Mouse (Mus musculus): ENCODE results near the gene Arid2. TPM values are rescaled to one million over a fixed set of nuclear protein-coding genes. Genes with fewer than 3 reads are reported as not detected.
"Not testable (repeated sequence)": the region's sequence is repeated elsewhere in the genome, so short reads cannot be mapped to it uniquely, and the experiment has no call there.

The Arid2 gene
- total RNA-seq, 2 experiments from 2014 or later = 40.0 to 42.5 TPM

DNA sequence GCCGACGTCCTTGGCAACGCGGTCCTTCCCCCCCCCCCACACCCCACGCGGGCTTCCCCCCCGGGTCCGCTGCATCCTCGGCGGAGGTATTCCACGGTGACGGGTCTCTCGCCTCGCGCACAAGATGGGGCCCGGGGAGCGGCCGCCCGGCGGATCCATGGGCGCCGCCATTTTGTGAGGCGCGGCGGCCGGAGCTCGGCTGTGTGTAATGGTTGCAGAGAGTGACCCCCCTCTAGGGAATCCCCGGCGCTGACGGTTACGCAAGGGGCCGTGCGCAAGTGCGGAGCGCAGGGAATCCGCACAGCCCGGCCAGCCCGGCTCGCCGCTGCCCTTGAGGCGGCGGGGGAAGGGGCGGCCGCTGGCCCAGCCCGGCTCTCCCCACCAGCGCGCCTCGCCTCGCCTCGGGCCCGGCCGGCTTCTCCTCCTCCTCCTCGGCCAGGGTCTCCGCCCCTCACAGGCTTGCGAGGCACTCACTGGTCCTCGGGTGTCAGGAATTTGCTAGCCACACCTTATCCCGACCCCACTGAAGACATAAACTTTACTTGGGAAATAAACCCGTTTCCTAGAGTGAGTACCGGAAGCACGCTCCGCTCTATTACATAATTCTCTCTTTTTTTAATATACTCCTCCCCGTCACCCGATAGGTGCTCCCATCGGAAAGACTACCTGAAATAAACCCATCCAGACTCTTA is 1.8 kb upstream of the Arid2 start:
- intact Hi-C loops (cut with DNase I) = loop anchor here (5.0 kb wide), 1 partner anchor 523 kb away; no protein-coding TSS in a partner anchor
- peak; percentile 93 to 94 for DNase-seq

DNA sequence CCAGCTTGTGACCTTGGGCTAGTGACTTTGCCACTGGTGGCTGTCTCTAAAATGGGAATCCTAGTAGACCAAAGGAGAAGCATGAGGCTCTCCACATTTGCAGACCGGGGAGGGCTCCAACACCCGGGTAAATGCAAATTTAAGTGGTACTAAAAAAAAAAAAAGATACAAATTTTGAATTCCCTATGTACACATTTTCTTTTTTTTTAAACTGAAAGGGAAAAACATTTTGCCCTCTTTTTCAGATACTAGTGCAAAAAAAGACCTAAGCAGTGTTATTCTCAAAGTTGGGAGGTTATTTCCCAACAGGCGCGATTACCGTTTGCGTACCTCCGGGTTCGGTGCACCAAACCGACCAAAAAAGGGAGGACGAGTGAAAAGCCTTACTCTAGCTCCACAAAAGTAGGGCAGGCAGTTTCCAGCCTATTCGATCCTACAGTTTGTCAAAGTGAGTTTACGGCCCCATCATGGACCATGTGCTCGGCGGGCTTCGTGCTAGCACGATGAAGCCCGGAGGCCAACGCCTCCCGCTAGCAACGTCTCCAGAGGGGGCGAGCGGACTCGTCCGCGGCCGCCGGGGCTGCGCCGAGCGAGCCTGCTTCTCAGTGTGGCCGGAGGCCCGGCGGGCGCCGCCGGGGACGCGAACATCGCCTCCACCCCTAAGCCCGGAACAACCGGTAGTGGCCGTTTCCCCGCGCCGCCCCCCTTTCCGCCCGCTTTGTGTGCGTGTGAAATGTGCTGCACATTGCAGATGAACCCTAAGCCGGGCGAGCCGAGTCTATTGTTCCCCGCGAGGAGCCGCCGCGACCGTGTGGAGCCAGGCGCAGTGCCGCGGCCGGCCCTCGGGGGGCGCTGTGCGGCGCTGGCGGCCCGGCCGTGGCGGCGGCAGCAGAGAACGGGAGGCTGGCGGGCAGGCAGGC is 1.0 kb upstream of the Arid2 start:
- intact Hi-C loops (cut with DNase I) = loop anchor here (5.0 kb wide), 1 partner anchor 524 kb away; no protein-coding TSS in a partner anchor
- peak; percentile 96 to 97 for DNase-seq

DNA sequence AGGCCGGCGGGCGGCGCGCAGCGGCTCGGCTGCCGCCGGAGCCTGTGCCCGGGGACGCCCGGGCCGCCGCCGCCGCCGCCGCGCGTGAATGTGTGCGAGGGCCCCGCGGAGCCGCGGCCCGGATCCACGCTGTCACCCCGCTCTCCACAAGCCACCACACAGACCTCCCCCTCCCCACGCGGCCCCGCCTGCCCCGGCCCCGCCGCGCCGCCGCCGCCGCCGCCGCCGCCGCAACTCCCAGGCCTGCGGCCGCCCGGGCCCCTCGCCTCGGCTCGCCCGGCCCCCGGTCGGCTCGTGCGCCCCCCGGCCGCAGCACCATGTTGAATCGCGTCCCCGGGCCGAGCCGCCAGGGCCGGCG is 404 bp upstream of the Arid2 start:
- DNase-seq = no peak
- intact Hi-C loops (cut with DNase I) = loop anchor here (5.0 kb wide), 1 partner anchor 525 kb away; no protein-coding TSS in a partner anchor

DNA sequence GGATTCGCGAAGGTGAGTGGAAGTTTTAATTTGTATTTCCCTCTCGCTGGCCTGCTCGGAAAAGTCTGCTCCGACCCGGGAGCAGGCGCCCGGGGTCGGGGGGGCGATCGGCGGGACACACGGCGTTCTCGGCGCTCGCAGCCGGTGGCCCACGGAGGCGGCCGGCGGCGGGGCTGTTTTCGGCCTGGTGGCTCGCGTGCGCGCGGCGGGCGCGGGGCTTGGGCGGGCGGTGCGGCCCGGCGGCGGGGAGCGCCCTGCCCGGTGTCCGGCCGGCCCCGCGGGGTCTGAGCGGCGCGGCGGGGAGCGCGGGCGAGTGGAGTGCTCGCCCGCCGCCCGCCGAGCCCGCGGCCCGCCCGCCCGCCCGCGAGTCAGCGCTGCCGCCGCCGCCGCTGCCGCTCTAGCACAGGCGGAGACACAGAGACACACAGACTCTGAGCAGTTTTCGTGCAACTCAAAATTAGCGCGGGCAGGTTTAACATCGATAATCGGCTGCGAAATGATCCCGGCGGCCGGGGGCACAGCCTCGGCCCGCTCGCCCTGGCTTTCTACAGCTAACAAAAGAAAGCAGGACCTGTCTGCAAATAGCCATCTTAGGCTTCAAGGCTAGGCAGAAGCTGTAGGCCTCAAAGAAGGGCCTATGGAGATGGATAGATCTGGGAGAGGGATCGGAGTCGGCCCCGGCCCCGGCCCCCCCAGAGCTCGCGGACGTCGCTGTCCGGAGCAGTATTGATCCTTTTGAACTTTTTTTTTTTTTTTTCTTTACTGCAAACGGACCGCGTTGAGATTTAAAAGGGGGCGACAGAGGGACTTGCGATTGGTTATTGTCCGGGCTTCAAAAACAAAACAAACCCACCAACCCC is 888 bp downstream of the Arid2 start:
- intact Hi-C loops (cut with DNase I) = loop anchor here (2.0 to 5.0 kb wide), 2 partner anchors 175 to 526 kb away; no protein-coding TSS in a partner anchor
- DNase-seq = peak; percentile 70 to 72

DNA sequence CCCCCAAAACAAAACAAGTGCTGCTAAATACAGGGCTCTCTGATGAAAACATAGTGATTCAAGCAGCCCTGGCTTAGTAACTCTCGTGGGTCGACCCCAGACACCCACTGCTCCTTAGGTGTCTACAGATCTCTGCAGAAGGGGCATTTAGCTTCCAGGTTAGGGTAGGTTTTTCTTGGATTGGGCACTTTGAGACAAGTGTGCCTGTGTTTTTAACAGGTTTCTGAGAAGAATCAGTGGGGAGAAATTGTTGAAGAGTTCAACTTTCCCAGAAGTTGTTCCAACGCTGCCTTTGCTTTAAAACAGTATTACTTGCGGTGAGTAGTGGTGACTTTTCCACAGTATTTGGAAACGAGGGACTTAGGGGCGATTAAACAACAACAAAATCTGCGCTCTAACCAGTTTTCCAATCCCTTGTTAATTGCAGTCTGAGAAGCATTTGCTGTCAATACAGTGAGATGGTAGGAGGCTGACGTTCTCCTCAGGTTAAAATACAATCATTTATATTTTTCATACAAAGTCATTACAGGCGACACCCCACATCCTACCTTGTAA is 1.6 kb downstream of the Arid2 start:
- intact Hi-C loops (cut with DNase I) = loop anchor here (2.0 to 5.0 kb wide), 2 partner anchors 174 to 527 kb away; no protein-coding TSS in a partner anchor
- DNase-seq = peak in 1 of 2 experiments; percentile 38

DNA sequence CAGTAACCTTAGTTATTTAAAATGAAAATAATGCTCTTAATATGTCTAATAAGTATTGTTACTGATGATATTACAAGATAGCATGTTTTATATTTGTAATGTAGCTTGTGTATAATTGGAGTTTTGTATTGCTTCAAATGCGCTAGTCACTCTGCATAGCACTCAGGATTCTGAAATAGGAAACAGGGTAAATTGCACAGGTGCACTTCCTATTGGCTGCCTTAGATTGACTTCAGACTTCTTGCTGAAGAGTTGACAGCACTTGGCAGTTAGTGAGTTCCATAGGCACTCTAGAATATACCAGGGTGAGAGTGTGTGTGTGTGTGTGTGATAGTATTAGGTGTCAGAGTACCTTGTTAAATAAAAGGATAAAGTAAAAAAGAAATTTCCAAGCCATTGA is 2.7 kb downstream of the Arid2 start:
- intact Hi-C loops (cut with DNase I) = no loop called here
- DNase-seq = no peak

DNA sequence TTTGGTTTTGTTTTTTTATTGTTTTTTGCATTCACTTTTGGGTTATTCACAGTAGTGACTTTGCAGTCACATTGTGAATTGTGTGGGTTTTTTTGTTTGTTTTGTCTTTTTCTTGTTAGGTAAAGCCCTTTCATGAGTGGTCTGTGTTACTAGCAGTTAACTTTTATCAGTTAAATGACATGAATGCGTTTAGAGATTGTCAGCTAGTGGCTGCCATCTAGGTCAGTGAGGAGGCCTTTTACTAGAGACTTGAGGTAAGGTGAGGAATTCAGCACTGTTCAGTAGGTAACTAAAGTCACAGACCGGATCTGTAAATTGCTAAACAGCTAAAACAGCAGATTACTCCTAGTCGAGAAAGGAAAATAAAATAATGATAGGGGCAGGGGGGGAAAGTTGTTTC is 6.1 kb downstream of the Arid2 start:
- intact Hi-C loops (cut with DNase I) = no loop called here

DNA sequence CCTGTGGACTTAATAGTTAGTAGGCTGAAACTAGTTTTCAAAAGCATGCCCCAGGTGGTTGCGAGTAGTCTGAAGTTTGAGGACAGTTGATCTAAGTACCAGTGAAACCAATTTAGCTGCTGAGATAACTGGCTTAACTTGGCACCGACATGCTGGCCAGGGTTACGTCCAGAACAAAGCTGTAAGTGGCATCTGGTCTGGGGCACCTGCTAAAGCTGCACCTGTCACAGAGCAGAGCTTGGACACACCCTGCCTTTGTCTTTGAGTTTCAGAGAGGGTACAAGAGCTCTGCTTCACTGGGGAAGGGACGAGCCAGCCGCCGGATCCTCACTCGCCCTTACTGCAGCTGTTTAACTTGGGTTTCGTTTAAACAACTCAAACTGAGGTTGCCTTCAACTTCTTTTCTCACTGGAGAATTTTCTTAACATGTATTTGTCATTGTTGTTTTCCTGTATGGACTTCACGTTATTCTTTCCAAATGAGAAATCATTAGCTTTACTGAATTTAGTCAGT is 9.8 kb downstream of the Arid2 start:
- intact Hi-C loops (cut with DNase I) = no loop called here
- DNase-seq = peak in 1 of 2 experiments; percentile 58

More for the DNA sequence above, 6.1 kb downstream of the Arid2 start:
- no peak for DNase-seq

DNA sequence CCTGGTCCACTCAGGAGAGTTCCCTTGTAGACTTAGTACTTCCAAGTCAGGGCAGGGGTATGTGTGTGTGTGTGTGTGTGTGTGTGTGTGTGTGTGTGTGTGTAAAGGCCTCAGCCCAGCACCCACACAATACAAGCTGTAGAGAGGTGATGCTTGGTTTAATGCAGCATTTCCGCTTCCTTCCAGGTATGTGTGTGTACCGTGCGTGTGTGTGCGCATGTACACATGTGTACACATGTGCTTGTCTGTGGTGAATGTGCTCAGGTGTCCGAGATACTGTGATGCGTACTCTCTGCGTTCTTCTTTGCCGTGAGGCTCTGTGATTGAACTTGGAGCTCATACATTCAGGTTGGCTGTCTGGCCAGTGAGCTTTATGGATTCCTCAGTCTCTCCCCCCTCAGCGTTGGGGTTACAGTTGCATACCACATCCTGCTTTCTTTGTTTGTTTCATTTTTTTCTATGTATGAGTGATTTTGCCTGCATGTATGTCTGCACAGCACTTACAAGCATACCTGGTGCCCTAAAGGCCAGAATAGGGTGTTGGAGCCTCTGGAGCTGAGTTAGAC is 10.4 kb downstream of the Arid2 start:
- intact Hi-C loops (cut with DNase I) = no loop called here
- DNase-seq = no peak

DNA sequence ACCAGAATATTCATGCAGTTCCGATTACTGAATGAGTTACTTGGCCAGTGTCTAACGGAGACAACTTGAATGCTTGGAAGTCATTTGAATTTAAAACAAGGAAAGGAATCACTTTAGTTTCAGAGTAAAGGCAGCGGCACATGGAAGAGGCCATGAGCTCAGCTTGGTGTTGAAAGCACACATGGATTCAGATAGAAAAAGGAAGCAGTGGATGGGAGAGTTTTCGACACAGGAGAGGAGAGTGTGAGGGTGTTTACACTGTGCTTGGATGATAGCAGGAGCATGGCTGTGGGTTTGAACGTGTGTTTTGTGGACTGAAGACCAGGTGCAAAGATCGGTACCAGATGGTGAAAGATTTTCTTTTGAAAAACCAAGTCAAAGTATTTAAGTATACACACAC is 22.0 kb downstream of the Arid2 start:
- DNase-seq = no peak
- intact Hi-C loops (cut with DNase I) = no loop called here

DNA sequence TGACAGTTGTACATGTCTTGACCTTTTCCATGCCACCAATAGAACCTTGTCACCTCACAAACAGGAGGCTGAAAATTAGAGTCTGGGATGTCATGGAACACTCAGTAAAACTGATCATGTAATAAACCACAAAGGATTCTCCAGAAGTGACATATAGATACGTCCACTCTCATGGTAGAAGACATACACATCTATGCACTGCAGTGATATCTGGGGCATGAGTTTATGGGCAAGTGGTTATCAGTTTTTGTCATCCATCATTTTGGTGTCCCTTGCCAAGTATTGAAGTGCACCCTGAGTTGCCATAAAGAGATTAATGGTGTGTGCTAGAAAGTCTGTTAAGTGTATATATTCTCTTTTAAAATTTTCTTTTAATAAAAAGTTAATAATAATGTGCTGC is 25.6 kb downstream of the Arid2 start:
- no peak for DNase-seq
- intact Hi-C loops (cut with DNase I) = no loop called here

DNA sequence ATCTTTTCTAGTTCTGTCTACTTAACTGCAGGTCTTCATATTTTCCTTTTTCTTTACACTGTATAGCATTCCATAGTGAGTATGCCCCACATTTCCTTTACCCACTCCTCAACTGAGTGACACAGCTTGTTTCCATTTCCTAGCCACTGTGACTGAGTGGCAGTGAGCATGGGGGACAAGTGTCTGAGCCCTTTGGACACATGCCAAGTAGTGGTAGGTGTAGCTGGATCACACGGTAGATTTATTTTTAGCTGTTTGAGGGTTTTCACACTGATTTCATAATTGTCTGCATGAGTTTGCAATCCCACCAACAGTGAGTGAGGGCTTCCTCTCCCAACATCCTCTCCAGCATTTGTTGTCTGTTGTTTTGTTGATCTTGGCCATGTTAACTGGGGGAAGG is 28.3 kb downstream of the Arid2 start:
- DNase-seq = peak; percentile 25 to 30
- intact Hi-C loops (cut with DNase I) = no loop called here

DNA sequence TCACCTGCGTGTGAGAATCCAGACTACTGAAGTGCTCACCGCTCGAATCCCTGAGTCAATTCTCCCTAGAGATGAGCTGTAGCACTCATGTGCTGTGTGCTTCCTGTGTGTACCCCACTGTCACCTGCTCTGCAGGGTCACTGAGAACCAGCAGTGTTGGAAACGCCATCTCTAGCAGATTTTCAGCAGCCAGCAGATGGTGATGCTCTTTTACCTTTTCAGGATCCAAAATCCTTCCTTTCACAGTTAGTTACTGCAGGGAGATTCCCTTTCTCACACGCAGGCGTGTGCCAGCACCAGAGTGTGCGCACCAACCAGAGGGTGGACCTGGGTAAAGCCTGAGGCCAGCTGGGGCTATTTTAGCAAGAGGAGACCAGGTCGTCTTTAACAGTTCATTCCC is 32.0 kb downstream of the Arid2 start:
- intact Hi-C loops (cut with DNase I) = no loop called here
- no peak for DNase-seq

DNA sequence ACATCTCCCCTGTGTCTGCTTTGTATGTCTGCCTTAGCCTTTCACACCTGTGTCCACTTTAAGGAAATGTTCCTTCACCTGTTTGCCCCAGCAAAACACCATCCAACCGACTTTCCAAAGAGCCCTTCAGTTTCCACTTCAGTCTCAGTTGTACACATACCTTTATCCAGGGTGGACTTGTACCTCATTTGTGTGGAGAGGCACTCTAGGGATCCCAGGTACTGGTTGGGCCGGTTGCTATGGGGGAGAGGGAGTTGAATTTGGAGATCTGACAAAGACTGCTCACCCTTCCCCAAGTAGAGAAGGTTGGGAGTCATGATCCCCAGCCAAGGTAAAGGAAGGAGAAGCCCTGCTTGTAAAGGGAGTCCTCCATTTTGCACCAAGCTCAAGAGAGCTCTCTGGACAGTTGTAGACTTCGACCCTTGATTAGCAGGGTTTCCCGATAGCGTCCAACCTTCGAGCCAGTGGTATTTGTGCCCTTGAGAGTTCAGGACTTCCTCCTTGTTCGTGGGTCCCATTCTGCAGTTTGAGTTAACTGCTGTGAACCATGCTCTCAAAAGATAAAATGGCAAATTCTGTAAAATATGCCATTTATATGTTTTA is 38.5 kb downstream of the Arid2 start:
- intact Hi-C loops (cut with DNase I) = no loop called here
- DNase-seq = no peak

DNA sequence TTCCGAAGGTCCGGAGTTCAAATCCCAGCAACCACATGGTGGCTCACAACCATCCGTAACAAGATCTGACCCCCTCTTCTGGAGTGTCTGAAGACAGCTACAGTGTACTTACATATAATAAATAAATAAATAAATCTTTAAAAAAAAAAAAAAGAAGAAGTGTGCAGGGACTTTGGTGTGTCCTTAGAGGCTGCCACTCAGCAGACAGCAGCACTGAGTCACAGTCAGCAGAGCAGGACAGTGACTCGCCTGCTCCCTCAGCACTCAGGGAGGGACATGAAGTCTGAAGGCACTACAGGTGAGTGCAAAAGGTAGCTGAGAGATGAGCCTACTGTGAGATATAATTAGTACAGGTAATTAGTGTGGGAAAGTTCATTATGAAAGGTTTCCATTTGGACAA is 41.4 kb downstream of the Arid2 start:
- intact Hi-C loops (cut with DNase I); DNase-seq: not testable (repeated sequence)

DNA sequence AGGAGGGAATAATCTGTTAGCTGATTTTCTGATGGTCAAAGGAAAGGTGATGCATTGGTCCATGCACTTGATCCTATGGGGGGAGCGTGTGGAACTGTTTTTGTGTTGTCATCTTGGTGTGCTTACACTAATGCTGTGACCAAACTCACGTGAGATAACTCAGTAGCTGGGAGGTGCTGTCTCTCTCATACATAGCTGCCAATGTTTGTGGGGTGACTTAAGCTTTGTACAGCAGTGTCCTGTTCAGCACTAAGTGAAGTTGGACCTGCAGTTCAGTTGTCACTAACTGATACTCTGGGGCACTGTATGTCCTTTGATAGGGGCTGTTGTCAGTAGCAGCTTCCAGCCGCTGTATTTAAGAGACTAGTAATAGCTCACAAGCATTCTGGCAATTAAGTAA is 43.2 kb downstream of the Arid2 start:
- DNase-seq = peak in 1 of 2 experiments; percentile 23
- intact Hi-C loops (cut with DNase I) = no loop called here

DNA sequence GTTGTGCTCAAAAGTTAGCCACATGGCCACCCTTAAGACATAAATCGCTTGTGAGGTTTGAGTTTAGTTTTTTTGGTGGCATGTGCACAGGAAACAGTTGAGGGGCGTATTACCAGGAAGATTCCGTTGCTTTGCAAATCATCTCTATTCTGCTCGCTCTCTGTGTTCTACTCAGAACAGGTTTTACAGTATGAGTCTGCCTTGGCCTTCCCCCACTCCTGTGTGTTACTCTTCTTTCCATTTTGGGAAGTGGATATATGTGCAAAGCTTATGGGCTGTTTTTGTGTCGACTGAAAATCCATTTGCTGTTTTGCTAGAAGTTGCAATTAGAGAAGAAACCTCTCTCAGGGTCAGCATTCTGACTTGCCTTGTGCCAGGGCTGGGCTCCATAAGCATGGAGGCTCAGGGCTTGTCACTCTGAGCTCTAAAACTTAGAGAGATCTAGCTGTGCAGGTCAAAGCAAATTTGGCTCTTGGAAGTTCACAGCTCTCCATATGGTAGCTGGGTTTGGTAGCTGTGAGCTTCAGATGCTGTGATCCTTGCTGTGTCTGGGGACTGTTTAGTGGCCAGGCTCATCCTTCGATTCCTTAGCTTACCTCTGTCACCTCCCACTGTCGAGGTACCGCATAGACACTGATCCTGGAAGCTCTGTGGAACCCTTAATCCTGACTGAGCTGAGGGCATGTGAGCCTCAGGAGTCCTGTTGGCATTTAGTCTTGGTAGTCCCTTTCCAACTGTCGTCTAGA is 45.3 kb downstream of the Arid2 start:
- DNase-seq = no peak
- intact Hi-C loops (cut with DNase I) = no loop called here

DNA sequence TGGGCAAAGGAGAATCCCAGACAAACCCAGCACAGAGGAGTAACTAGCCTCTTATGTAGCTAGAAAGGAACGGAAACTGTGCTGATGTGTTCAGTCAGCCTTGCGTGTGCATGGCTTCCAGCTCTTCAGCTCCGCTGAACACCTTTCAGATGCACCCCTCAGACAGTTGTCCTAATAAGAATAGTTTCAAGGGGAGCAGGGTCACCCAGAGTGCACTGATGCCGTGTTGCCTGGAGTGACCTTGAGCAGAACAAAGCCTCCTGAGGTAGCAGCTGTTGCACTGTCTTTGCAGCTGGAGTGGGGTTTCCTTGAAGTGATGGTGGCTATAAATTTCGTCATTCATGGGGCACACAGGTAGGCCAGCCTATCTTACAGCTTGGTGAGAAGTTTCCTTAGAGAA is 46.0 kb downstream of the Arid2 start:
- peak; percentile 19 to 28 for DNase-seq
- intact Hi-C loops (cut with DNase I) = no loop called here

DNA sequence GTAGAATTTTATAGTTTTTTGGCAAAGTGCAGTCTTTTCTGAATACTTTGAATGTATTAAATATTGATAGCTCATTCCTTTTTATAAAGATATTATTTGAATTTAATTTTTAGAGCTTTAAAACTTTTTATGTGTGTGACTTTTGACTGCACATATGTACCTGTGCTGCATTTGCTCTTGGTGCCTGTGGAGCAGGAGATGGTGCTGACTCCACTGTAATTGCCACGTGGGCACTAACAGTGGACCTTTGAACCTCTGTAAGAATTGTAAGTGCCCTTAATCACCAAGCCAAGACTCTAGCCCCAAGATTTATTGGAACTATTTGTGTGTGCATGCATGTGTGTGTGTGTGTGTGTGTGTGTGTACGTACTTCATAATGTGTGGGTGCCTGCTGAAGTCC is 53.6 kb downstream of the Arid2 start:
- DNase-seq = no peak
- intact Hi-C loops (cut with DNase I) = no loop called here
